Mouse (Mus musculus) layer of hippocampus, postnatal 14 days (tissue): ENCODE measurements around the gene Lman2. TPM values are rescaled to one million over a fixed set of nuclear protein-coding genes. Genes with fewer than 3 reads are reported as not detected.

Experiments
- DNase-seq, 2 experiments: peaks; one replicate each; pipeline ENCODE4 v3.0.0; 2021 to 2022; ENCODE audit warnings: low spot score in 2 of 2, mixed read lengths in 1 of 2
- total RNA-seq, 2 experiments: library from RNA; stranded (reverse); gene quantifications; 2 replicates each; pipeline ENCODE4 v1.2.3; 2021

Lman2 gene
- total RNA-seq, 2 experiments from 2014 or later, result 52.4 to 53.9 TPM

GRCm38 (mm10) chr13:55371740-55372139, 9.2 kb upstream of the Lman2 start:
- DNase-seq, result no peak

GRCm38 (mm10) chr13:55371007-55371681, 8.6 kb upstream of the Lman2 start:
- DNase-seq, result peak; percentile 28 to 42

GRCm38 (mm10) chr13:55370234-55370633, 7.7 kb upstream of the Lman2 start:
- no peak for DNase-seq

GRCm38 (mm10) chr13:55369531-55370114, 7.0 kb upstream of the Lman2 start, which contains the start of gene Rgs14:
Rgs14 (plus strand) TSS chr13:55369732.
- DNase-seq, result peak in 1 of 2 experiments; percentile 50

GRCm38 (mm10) chr13:55368401-55368800, 5.8 kb upstream of the Lman2 start:
- DNase-seq, result no peak

GRCm38 (mm10) chr13:55361974-55362452, 570 bp downstream of the Lman2 start:
- peak in 1 of 2 experiments; percentile 29 for DNase-seq

DNA sequence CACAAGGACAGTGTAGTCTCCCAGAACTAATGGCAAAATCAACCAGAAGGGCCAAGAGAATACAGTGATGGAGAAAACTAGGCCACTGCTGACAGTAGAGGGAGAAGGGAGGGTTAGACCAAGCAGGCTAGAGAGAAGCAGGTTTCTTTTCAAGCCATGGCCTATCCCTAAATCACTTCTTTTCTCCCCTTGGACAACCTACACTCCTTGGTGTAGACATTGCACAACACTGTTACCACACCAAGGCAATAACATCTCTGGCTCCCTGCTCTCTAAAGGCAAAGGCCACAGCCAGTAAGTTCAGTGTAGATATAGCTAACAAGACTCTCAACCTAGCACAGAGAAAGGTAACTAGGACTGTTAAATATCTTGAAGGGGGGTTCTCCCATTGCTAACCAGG, 1.4 kb downstream of the Lman2 start:
- DNase-seq, result no peak

DNA sequence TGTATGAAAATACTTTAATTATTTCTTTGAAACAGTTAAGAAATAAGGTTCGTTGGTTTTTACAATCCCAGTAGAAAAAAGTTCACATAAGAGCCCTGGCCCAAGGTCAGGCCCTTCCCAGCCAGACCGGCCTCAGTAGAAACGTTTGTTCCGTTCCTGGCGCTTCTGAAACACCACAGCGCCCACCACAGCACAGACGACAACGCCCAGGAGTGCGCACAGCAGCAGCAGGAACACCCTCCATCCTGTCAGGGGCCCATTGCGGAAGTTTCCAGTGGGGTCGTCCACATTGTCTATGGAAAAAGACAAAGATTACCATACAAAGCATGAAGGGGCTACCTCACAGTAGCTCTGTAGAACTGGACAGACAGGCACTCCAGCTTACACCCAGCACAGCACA, 15.8 kb downstream of the Lman2 start:
- no peak for DNase-seq

DNA sequence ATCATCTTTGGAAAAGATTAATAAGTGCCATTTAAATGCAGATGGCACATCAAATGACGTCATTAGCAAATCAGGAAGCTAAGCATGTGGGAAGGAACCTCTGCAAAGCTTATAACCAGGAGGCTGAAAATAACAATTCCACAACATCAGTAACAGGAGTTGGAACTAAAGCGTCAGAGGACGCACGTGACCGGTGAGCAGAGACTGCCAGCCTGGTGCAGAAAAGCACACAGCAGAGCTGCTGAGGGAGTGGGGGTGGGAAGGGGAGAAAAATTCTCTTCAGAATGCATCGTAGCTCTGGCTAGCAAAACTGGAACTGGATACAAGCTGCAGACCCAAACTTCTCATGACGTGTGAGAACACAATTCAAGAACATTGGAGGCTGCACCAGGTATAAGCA, 18.3 kb downstream of the Lman2 start:
- peak in 1 of 2 experiments; percentile 49 for DNase-seq

- DNase-seq, result no peak
Measured at GRCm38 (mm10) chr13:55342469-55342868, 20.1 kb downstream of the Lman2 start.

DNA sequence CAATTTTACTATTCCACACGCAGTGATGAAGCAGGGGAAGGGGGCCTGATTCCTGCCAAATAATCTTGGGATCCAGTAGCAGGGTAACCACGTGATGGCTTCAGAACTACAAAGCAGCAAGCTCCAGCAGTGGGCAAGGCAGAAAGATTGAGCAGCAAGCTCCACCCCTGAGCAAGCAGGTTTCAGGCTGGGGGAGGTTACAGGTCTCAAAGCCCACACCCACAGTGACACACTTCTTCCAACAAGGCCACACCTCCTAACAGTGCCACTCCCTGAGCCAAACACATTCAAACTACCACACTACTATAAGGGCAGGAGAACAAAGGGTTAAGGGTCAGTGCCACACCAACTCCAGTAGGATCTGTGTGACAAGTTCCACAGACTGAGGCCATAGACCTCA, 23.3 kb downstream of the Lman2 start:
- no peak for DNase-seq

- no peak for DNase-seq
Measured at GRCm38 (mm10) chr13:55338131-55339054, 24.2 kb downstream of the Lman2 start.

- DNase-seq, result no peak
Measured at GRCm38 (mm10) chr13:55337341-55337975, 25.1 kb downstream of the Lman2 start.

GRCm38 (mm10) chr13:55335701-55336100, 26.9 kb downstream of the Lman2 start:
- no peak for DNase-seq

- DNase-seq, result no peak
Measured at GRCm38 (mm10) chr13:55332331-55332730, 30.3 kb downstream of the Lman2 start.

GRCm38 (mm10) chr13:55330567-55331400, 31.8 kb downstream of the Lman2 start:
- DNase-seq, result no peak

DNA sequence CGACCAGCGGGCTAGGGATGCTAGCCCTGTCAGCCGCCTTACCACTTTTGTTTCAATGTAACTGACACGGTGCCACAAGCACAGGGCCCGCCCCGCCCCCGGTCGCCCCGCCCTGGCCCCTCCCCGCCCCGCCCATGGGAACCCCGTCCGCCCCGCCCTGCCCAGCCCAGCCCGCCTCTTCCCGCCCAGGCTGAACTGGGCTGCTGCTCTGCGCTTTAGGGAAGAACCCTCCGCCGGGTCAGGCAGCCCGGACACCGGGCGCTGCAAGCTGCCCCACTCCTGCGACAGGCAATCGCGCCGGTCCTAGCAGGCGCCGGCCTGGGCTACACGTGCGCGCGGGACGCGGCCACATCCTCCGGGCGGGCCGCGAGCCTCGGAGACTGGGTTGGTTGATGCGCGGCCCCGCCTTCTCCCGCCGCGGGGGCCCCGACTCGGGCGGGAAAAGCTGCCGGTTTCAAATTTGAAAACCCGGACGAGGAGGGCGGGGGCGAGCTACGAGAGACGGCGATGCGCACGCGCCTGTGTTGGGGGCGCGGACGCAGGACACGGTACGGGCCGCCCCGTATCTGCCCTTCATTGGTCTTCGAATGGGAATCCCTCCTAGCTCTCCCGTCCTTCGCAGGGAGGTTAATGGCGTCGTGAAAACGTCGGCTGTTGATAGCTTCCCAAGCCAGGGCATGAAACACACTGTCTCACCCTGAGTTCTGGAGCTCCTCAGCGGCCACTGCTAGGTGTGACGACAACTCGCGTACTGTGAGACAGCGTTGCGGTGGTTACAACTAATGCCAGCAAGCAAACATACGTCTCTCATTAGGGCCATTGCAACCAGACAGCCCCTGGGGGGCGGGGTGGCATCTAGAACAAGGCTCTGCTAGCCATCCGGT, 32.7 kb downstream of the Lman2 start, which contains the start of gene Mxd3:
Mxd3 (minus strand) TSS at position 141 of the 884 bp plus-strand sequence.
- peak; percentile 81 to 83 for DNase-seq

- peak in 1 of 2 experiments; percentile 33 for DNase-seq
Measured at GRCm38 (mm10) chr13:55329109-55329682, 33.4 kb downstream of the Lman2 start.

DNA sequence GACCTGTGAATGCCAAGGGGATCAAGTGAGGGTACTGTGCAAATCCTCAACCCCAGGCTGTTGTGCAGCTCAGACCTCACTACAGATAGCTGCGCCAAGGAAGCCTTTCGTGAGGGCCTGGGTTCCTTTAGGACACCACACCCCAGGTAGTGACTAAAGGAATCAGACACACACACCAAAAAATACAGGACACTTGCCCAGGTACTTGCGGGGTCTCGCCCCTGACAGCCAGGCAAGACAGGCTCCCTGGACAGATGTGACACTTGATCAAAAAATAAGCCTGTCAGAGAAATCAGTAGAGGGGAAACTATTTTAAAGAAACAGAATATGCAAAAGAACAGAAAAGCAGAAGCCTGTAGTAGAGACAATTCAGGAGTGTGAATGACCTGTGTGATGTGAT, 33.9 kb downstream of the Lman2 start:
- no peak for DNase-seq
